Mouse (Mus musculus) brain, adult 2 months (tissue): Measurements from ENCODE around the gene Osgepl1.
"Not testable (repeated sequence)": the region's sequence is repeated elsewhere in the genome, so short reads cannot be mapped to it uniquely, and the experiment has no call there.

Experiments
- DNase-seq: peaks from one replicate; pipeline ENCODE4 v3.0.0; 2011; ENCODE audit warnings: low read depth, low spot score

The Osgepl1 gene

DNA sequence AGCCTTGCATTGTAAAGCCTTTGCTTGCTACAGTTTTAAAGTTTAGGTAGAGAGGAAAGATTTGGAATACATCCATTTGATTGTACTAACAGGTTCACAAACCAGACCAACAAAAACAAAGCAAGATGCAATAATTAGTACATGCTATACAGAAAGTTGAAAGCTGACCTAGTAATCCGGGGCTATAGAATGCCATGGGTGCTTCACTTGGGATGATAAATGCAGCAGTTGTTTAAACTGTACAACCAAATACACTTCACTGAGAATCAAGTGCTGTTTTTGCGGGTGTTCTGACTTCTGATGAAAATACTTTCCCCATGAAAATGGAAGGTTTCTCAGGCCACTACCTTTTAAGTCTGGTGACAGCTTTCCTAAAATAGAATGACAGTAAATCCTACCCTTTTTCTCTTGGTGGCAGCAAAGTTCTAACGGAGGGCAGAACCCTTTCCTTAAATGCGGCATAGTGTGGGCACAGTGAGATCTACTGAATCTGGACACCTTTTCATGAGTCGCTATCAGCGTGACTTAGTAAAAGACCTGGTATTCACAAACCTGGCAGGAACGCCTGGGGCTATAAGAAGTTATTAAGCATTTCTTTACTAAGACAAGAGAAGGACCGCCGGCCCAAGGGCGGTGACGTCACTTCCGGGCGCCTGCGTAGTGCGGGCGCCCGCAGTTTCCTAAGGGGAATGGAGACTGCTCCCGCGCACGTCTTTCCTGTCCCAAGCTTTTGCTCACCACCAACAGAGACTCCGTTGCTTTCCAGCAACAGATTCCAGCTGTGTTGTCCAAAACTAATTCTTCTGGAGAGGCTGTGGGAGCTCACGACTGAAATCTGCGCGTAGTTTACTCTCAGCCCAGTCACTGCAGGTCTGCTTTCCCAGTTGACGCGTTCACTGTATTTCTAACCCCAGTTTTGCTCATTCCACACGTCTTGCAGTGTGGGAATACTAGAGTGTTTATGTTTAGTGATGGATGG is at the start of gene Osgepl1:
TSS of gene Osgepl1 (plus strand) at position 636 of the 979 bp plus-strand sequence.
- DNase-seq = peak; percentile 92

DNA sequence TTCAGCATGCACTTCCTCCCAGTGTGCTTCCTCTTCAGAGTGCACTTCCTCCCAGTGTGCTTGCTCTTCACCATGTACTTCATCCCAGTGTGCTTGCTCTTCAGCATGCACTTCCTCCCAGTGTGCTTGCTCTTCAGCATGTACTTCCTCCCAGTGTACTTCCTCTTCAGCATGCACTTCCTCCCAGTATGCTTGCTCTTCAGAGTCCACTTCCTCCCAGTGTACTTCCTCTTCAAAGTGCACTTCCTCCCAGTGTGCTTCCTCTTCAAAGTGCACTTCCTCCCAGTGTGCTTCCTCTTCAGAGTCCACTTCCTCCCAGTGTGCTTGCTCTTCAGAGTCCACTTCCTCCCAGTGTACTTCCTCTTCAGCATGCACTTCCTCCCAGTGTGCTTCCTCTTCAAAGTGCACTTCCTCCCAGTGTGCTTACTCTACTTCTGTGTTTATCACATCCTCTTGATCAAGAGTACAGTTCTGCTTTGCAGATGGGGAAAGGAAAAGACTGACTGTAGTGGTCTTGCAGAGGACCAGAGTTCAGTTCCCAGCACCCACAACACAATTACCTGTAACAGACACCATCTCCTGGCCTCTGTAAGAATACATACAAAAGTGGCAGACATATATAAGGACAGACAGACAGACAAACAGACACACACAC is 48.3 kb upstream of the Osgepl1 start:
- DNase-seq = not testable (repeated sequence)

DNA sequence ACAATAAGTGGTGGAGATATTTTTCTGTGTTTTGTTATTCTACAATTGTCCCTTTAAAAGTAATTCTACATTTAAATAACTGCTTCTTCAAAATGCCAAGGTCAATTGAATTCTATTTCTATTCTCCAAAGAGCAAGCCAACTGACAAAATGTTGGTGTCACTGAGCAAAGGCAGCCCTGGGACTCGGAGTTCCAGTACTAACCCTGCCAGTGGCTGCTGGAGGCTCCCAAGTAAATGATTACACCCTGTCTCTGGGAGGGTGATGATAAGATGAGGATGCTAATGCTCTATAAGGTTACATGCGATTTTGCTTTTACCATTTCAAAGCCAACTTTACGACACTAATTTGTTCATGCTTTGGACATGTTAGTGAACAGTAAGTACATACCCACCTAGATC is 43.5 kb upstream of the Osgepl1 start:
- no peak for DNase-seq

DNA sequence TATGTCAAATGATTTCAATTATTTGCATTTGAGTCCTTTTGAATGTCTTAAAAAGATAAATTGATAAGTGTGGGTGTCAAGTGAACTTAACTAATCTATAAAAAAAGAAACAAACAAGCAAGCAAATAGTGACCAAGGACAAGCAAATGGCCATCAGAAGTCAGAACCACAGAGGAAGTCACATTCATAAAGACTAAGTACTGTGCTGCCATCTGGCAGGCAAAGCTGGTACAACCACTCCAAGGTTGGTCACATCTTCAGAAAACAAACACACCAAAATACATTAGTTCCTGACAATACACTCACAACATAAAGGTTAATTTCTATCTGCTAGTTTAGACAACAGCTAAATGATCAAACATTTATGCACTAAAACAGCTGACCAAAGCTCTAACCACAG is 40.8 kb upstream of the Osgepl1 start:
- DNase-seq = peak; percentile 81

DNA sequence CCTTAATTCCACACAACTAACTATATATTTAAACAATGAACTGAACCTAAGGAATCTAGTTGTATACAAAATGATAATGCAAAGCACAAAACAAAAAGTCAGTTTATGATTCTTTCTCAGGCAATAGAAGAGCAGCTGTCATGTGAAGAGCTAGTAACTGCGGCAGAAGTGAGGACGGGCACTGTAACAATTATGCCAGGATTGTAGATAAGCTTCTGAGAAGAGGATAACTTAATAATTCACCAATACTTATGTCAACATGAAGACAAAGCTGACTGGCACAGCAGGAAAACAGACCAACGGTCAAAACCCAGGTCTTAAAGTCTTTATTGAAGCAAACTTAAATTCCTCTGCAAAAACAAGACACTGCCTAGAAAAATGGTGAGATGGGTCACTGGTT is 22.2 kb upstream of the Osgepl1 start:
- no peak for DNase-seq

DNA sequence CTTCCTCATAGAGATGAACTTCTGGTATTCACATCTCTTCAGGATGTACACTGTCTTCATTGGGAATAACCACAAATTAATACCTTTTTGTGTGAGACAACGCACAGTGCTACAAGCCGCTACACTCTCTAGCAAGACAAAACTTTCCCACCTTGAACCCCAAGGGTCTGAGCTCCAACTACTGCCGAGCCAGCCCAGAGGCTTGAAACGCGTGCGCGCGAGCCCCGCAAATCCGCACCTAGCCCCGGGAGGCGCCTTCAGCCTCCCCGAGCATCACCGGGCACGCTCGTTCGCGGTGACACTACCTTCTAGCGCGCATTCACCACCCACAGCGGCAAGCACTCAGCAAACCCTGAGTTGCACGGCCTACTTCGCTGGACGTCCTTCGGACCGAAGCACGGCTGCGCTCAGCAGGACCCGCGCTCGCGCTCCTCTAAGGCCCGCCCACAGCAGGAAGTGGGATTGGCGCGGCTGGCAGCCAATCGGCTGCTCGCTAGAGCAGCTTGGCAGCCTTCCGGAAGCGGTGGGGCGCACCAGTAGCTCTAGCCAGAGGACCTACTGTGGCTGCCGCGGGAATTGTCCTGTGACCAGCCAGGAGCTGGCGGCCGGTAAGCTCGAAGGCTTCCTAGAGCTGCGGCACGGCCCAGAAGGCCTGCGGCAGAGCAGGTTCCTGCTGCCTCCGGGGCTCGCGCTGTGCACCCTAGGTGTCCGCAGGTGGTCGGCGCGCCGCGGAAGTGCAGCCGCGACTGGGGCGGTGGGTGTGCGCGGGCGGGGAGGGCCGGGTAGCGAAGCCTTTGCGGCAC is 16.6 kb upstream of the Osgepl1 start, which contains the start of the genes Pms1, Ormdl1 and Gm28778:
TSS of gene Pms1 (minus strand) at position 438 of the 803 bp plus-strand sequence.
TSS of gene Ormdl1 (plus strand) at position 515 of the 803 bp plus-strand sequence.
TSS of gene Gm28778 (plus strand) at position 531 of the 803 bp plus-strand sequence.
- peak; percentile 99 for DNase-seq

DNA sequence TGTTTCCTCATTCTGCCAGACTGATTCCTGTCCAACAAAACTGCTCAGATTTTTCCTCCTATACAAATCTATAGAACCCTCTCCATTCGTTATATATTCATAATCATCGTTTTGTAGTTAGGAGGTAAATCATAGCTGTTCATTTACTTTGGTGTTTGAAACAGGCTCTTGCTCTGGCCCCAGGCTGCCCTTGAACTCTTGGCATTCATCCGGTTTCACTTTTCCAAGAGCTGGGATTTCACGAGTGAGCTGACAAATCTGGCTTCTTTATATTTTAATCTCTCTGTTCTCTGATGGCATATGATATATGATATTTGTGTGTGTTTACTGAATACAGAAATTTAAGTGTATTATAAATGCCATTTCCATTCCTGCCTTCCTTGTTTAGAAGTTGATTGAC is 12.9 kb upstream of the Osgepl1 start:
- no peak for DNase-seq

DNA sequence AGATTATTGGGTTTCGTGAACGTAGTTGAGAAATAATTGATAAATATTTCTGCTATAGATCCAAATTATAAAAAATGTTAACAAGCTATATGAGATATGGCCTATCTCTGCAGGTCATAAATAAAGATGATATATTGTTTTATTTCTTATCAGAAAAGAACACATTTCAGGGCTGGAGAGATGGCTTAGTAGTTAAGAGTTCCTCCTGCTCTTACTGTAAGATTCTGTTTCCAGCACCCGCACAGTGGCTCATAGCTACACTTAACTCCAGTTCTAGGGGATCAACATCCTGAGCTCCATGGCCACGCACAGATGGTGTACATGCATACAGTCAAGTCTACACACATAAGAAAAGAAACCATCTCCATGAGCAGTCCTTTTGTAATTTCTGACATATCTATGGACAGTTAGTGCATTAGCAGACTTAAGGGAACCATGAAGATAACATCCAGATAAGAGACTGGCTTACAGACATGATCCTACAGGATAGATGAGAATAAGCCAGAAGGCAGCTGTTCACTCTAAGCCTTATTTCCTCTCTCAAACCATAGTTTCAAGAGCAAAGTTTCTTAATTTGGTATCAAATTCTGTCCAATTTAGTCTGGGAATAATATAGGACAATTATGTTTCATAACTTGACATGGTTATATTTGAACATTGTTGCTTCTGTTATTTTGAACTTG is 8.4 kb downstream of the Osgepl1 start:
- no peak for DNase-seq

DNA sequence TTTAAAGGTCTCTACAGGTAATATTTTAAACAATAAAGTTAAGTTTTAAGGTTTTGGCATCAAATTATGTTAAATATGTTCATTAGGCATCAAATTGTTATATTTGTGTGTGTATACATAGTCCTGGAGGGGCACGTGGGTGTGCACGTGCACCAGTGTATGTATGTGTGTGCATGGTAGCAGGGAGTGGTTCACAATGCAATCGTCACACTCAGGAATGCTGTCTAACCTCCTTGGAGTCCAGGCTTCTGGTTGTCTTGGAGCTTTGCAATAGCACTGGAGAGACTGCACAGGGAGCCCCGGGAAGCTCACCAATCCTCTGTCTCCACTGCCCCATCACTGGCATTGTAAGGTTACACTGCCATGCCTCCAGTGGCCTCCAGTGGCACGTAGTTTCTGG is 9.8 kb downstream of the Osgepl1 start:
- no peak for DNase-seq

DNA sequence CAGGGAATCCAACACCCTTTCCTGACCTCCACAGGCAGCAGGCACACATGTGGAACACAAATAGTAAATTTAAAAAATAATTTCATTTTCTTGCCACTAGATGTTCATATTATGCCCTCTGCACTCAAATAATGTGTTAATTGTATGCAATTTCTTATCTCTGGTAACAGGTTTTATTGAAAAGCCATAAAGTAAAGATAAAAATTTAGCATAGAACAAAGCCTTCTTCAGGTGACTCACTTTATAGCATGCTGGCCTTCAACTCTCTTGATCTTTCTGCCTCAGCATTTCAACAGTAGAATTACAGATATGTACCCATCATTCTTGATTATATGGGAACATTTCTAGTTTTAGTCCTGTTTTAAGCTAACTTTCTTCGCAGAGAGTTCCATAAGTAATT is 10.9 kb downstream of the Osgepl1 start:
- DNase-seq = no peak

DNA sequence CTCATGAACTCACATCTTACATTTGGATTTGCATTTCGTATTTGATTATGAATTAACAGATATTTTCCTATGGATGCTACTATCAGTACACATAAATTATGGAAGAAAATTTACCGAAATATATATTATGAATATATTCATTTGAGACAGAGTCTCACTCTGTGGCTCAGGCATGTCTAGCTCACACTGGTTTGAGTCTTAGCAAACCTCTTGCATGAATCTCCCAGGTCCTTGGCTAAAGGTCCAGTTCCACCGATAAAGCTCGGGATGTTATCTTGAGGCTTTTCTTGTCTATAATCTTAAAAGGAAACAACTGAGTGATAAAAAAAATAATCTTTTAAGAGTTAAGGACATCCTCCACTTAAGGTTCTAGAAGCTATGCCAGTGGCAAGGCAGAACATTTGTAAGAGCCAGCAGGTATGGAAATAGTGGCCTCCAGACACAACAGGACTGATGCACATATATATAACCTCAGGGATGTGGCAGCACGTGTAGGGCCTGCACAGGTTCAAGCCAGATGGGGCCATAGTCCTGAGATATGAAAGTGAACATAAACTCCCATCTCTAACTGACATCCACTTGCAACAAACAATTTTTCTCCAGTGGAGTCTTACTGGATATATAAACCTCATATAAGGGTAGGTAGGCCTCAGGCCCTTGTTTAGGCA is 11.5 kb downstream of the Osgepl1 start:
- no peak for DNase-seq

DNA sequence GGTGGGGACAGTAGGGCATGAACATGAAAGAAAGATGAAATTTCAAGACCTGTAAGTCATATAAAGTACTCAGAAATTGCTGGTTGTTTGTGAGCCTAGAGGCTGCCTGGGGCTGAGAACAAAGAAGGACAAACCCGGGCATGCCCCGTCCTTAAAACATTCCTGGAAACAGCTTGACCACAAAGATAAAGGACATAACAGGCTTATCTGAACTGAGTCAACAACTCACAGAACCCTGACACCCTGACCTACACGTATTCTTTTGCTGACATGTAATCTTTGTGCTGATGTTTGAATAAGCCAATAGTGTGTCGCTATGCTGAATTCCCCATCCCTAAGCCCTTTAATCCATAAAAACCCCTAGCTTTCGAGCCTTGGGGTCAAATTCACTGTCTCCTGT is 20.1 kb downstream of the Osgepl1 start:
- DNase-seq = not testable (repeated sequence)

DNA sequence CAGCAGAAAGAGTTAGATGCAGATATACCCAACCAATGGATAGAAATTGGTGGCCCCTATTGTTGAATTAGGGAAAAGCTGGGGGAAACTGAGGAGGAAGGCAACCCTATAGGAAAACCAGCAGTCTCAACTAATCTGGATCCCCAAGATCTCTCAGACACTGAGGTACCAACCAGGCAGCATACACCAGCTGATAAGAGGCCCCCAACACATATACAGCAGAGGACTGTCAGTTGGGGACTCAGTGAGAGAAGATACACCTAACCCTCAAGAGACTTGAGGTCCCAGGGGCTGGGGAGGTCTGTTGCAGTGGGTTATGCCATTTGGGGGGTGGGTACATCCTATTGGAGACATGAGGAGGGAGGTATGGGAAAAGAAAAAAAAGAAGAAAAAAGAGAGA is 22.0 kb downstream of the Osgepl1 start:
- no peak for DNase-seq

DNA sequence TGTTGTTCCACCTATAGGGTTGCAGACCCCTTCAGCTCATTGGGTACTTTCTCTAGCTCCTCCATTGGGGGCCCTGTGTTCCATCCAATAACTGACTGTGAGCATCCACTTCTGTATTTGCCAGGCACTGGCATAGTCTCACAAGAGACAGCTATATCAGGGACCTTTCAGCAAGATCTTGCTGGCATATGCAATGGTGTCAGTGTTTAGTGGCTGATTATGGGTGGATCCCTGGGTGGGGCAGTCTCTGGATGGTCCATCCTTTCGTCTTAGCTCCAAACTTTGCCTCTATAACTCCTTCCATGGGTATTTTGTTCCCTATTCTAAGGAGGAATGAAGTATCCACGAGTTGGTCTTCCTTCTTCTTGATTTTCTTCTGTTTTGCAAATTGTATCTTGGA is 24.0 kb downstream of the Osgepl1 start:
- not testable (repeated sequence) for DNase-seq

DNA sequence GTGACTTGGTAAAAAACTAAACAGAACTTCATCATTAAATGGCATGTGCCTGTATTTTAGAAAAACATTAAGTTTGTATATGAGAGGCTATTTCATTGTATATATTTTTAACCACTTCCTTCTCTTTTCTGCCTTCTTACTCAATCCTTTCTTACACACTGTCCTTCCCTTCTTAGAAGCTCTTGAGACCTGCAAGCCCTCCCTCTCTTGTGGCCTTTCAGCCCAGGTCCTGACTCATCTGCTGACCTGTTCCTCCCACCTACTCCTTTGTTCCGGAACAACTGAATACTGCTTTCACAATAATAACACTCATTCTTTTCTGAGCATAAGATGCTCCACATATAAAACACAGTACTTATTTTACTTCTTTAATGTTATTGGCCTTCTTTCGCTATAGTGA is 27.6 kb downstream of the Osgepl1 start:
- DNase-seq = no peak

DNA sequence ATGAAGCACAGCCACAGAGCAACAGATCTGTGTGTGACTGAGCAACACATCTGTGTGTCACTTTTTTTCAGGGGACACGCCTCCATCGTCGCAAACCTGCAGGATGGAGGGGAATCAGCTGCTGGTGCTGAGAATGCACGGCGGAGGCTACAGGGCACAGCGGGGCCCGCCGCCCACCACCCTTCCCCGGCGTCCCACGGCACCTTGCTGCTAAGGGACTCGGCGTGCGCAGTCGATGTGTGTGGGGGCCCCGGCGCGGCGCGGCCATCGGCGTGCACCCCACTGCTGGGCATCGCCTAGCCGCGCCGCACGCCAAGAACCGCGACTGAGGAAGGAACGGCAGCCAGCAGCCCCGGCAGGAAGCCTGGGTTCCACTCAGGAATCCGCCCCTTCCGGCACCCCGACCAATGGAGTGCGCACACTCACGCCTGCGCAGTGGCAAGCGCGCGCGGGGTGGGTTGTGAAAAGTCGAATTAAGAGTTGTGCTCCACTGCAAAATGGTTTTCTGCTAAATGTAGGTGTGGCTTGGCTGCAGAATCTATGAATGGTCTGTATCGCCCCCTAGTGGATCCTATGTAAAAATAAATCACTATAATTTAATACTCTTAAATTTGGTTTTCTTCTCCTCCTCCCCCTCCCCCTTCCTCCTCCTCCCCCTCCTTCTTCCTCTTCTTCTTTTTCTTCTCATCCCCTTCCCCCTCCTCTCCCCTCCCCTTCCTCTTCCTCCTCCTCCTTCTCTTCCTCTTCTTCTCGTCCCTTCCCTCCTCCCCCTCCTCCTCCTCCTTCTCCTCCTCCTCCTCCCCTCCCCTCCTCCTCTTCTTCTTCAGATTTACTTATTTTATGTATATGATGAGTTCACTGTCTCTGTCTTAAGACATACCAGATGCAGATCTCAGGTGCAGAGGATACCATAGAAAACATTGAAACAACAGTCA is 39.2 kb downstream of the Osgepl1 start, which contains the start of the genes Asdurf, Gm28551 and Asnsd1:
TSS of gene Asdurf (minus strand) at position 293 of the 935 bp plus-strand sequence.
TSS of gene Gm28551 (minus strand) at position 341 of the 935 bp plus-strand sequence.
TSS of gene Asnsd1 (minus strand) at position 426 of the 935 bp plus-strand sequence.
- peak; percentile 98 for DNase-seq

DNA sequence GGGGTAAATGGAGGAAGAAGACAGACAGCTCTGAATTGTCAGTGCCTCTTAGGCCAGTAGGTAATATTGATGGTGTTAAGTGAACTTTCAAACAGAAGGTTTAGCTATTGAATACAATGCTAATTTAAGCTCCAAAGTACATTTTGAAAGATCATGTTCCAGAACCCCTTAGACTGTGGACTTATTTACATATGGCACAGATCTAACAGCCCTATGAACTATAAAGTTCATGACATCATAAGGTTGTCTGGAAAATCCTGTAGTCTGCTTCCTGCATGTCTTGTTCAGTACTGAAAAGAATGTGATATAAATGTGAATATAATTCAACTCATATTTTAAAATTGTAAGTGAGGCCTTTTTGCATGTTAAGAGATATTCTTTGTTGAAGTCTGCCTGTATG is 45.6 kb downstream of the Osgepl1 start:
- DNase-seq = no peak
